Mouse (Mus musculus) adipocyte (in vitro differentiated cells): ENCODE data around the gene Anapc11.
"Not testable (repeated sequence)": the region's sequence is repeated elsewhere in the genome, so short reads cannot be mapped to it uniquely, and the experiment has no call there.

Source experiments
- DNase-seq: peaks from one replicate; pipeline ENCODE4 v3.0.0-alpha.2; 2016; ENCODE audit warnings: low spot score

Anapc11 gene

GRCm38 (mm10) chr11:120598283-120598989 lies at the start of gene Anapc11, which contains the start of gene Alyref:
Gene Anapc11, plus strand, starts transcription at chr11:120598421.
Gene Alyref, minus strand, starts transcription at chr11:120598365.
- peak; percentile 94 for DNase-seq

- DNase-seq, result no peak
These were observed 49.4 kb upstream of the Anapc11 start for GRCm38 (mm10) chr11:120548786-120549167.

- peak; percentile 84 for DNase-seq
These were observed 48.9 kb upstream of the Anapc11 start, which contains the start of gene Mcrip1 for GRCm38 (mm10) chr11:120549168-120549945. Gene Mcrip1, minus strand, starts transcription at chr11:120549727.

- DNase-seq, result no peak
These were observed 48.0 kb upstream of the Anapc11 start for GRCm38 (mm10) chr11:120549986-120550809.

- no peak for DNase-seq
These were observed 47.3 kb upstream of the Anapc11 start, which contains the start of gene Ppp1r27 for GRCm38 (mm10) chr11:120550810-120551440. Gene Ppp1r27, minus strand, starts transcription at chr11:120551132.

GRCm38 (mm10) chr11:120552736-120553135 lies 45.5 kb upstream of the Anapc11 start:
- no peak for DNase-seq

GRCm38 (mm10) chr11:120554834-120555233 lies 43.4 kb upstream of the Anapc11 start:
- peak; percentile 91 for DNase-seq

GRCm38 (mm10) chr11:120555260-120555659 lies 43.0 kb upstream of the Anapc11 start:
- no peak for DNase-seq

- DNase-seq, result not testable (repeated sequence)
These were observed 39.4 kb upstream of the Anapc11 start for GRCm38 (mm10) chr11:120558843-120559242.

GRCm38 (mm10) chr11:120560952-120561728 lies 37.1 kb upstream of the Anapc11 start:
- DNase-seq, result no peak

GRCm38 (mm10) chr11:120562949-120563348 lies 35.3 kb upstream of the Anapc11 start:
- no peak for DNase-seq

GRCm38 (mm10) chr11:120565114-120565513 lies 33.1 kb upstream of the Anapc11 start:
- DNase-seq, result no peak

- DNase-seq, result no peak
These were observed 29.9 kb upstream of the Anapc11 start for GRCm38 (mm10) chr11:120568324-120568723.

GRCm38 (mm10) chr11:120571122-120571521 lies 27.1 kb upstream of the Anapc11 start:
- DNase-seq, result no peak

- DNase-seq, result no peak
These were observed 26.3 kb upstream of the Anapc11 start for GRCm38 (mm10) chr11:120571754-120572416.

- DNase-seq, result no peak
These were observed 25.8 kb upstream of the Anapc11 start for GRCm38 (mm10) chr11:120572417-120572751.

- peak; percentile 99 for DNase-seq
These were observed 25.3 kb upstream of the Anapc11 start, which contains the start of gene P4hb for GRCm38 (mm10) chr11:120572752-120573584. Gene P4hb, minus strand, starts transcription at chr11:120573253.

- DNase-seq, result no peak
These were observed 24.5 kb upstream of the Anapc11 start for GRCm38 (mm10) chr11:120573585-120574277.

GRCm38 (mm10) chr11:120574278-120574600 lies 24.0 kb upstream of the Anapc11 start:
- DNase-seq, result no peak
